In the genomic region with DNA sequence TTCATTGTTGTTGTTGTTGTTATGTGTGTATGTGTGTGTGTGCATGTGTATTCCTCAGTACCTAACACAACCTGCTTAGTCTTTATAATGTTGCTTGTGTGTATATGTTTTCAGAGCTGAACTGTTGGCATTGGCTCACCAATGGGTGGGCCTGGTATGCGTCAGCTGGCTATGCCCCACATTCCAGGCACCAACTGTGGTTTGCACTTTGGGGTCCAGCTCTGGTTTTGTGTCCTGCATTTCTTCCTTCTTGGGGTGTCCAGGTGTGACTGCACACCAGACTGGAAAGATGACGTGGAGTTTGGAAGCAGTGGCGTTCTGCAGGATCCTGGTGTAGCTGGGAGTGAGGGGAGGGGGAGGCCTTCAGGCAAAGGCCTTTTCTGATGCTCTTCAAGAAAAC, we compare ENCODE assay signal across 31 mouse cellular contexts.
"Had no signal": no experiment of that assay in that cellular context is flagged by ENCODE, and none has a peak within 500 bp of the region (broad histone marks: within the 10 kb centered on the region; RNA-seq: fewer than 3 reads in every experiment).

No protein-coding gene starts in this region.

- H3K27ac ChIP-seq: heart, embryonic 13.5 days; heart, embryonic 15.5 days; hindbrain, embryonic 10.5 days; hindbrain, embryonic 12.5 days; hindbrain, embryonic 13.5 days; hindbrain, embryonic 14.5 days; hindbrain, embryonic 15.5 days; hindbrain, postnatal 0 days; intestine, embryonic 15.5 days; kidney, embryonic 15.5 days; kidney, postnatal 0 days; layer of hippocampus, adult 2 months; left cerebral cortex, adult 2 months had no signal

- H3K4me1 ChIP-seq: heart, embryonic 15.5 days; hindbrain, embryonic 12.5 days; hindbrain, embryonic 13.5 days; hindbrain, embryonic 15.5 days; intestine, embryonic 15.5 days; kidney, embryonic 15.5 days had no signal

- H3K9me3 ChIP-seq: heart, embryonic 12.5 days; heart, embryonic 13.5 days; heart, embryonic 15.5 days; hindbrain, embryonic 10.5 days; hindbrain, embryonic 12.5 days; hindbrain, embryonic 13.5 days; hindbrain, embryonic 15.5 days; intestine, embryonic 15.5 days; kidney, embryonic 15.5 days had no signal

- DNase-seq: heart, postnatal 10 days; heart, postnatal 14 days; heart, postnatal 36 days; heart, postnatal 4 days; kidney, adult 11 months; kidney, adult 18-20 months; kidney, adult 2 months; kidney, adult 8-10 months; kidney, adult 9 months; kidney, postnatal 10 days; kidney, postnatal 14 days; kidney, postnatal 25 days; kidney, postnatal 36 days; kidney, postnatal 4 days; layer of hippocampus, adult 9-11 months; layer of hippocampus, postnatal 36 days had no signal

- H3K4me2 ChIP-seq: heart, embryonic 11.5 days; heart, embryonic 12.5 days; heart, embryonic 13.5 days; heart, embryonic 15.5 days; hindbrain, embryonic 12.5 days; hindbrain, embryonic 13.5 days; hindbrain, embryonic 14.5 days; hindbrain, embryonic 15.5 days; intestine, embryonic 15.5 days; kidney, embryonic 15.5 days had no signal

- H3K4me3 ChIP-seq: heart, embryonic 12.5 days; heart, embryonic 13.5 days; heart, embryonic 15.5 days; hindbrain, embryonic 10.5 days; hindbrain, embryonic 12.5 days; hindbrain, embryonic 13.5 days; hindbrain, embryonic 15.5 days; intestine, embryonic 15.5 days; kidney, embryonic 15.5 days; layer of hippocampus, adult 2 months; left cerebral cortex, adult 2 months had no signal

- H3K36me3 ChIP-seq: heart, embryonic 12.5 days; heart, embryonic 13.5 days; heart, embryonic 15.5 days; hindbrain, embryonic 10.5 days; hindbrain, embryonic 12.5 days; hindbrain, embryonic 13.5 days; hindbrain, embryonic 15.5 days; intestine, embryonic 15.5 days; kidney, embryonic 15.5 days had no signal

- H3K27me3 ChIP-seq: heart, embryonic 12.5 days; heart, embryonic 13.5 days; heart, embryonic 15.5 days; hindbrain, embryonic 12.5 days; hindbrain, embryonic 13.5 days; hindbrain, embryonic 15.5 days; intestine, embryonic 15.5 days; kidney, embryonic 15.5 days had no signal
